Mouse (Mus musculus) hindbrain, embryonic 12.5 days (tissue): ENCODE data around the gene Slc28a2. TPM values are rescaled to one million over a fixed set of nuclear protein-coding genes. Genes with fewer than 3 reads are reported as not detected.
"Not testable (repeated sequence)": the region's sequence is repeated elsewhere in the genome, so short reads cannot be mapped to it uniquely, and the experiment has no call there.

ENCODE experiments used
- ATAC-seq: fragments of 200-750 bp; cut with Nextera tagmentation; 2 replicates; pipeline ENCODE4 v1.8.0; 2017; ENCODE audit warnings: moderate TSS enrichment; ENCODE audit not compliant: low FRiP score
- H3K27ac ChIP-seq: fragments of 300-500 bp; sonication (generic); 2 replicates; pipeline ENCODE4 v1.5.1; 2016; ENCODE audit warnings: mild to moderate bottlenecking
- H3K27me3 ChIP-seq: fragments of 300-500 bp; sonication (generic); 2 replicates; pipeline ENCODE4 v1.6.1; 2016; ENCODE audit warnings: mild to moderate bottlenecking
- H3K36me3 ChIP-seq: fragments of 300-500 bp; sonication (generic); 2 replicates; pipeline ENCODE4 v1.6.1; 2016; ENCODE audit warnings: mild to moderate bottlenecking
- H3K4me1 ChIP-seq: fragments of 300-500 bp; sonication (generic); 2 replicates; pipeline ENCODE4 v1.6.1; 2016
- H3K4me2 ChIP-seq: fragments of 300-500 bp; sonication (generic); replicated peaks from 2 replicates; pipeline ENCODE4 v1.6.1; 2016; ENCODE audit warnings: mild to moderate bottlenecking
- H3K4me3 ChIP-seq: fragments of 300-500 bp; sonication (generic); 2 replicates; pipeline ENCODE4 v1.5.1; 2016; ENCODE audit warnings: mild to moderate bottlenecking
- H3K9ac ChIP-seq: fragments of 300-500 bp; sonication (generic); 2 replicates; pipeline ENCODE4 v1.6.1; 2016; ENCODE audit warnings: mild to moderate bottlenecking, moderate library complexity
- H3K9me3 ChIP-seq: fragments of 300-500 bp; sonication (generic); replicated peaks from 2 replicates; pipeline ENCODE4 v1.6.1; 2016; ENCODE audit warnings: mild to moderate bottlenecking
- WGBS: fragments of 180-500 bp; shearing (Covaris S2); methylation state at CpG from one replicate; pipeline ENCODE4 v1.1.7; 2016; 5-methylcytosine and 5-hydroxymethylcytosine counted together
- polyA plus RNA-seq: library from polyadenylated mRNA; unstranded; fragments of >200 nt; fragmentation: Nextera tagmentation; extraction: Ambion mirVana; gene quantifications from 2 replicates; pipeline ENCODE4 v1.2.1, GENCODE M21; 2016

Slc28a2 gene
- polyA plus RNA-seq, 1 experiment from 2014 or later, result 0.15 TPM

DNA sequence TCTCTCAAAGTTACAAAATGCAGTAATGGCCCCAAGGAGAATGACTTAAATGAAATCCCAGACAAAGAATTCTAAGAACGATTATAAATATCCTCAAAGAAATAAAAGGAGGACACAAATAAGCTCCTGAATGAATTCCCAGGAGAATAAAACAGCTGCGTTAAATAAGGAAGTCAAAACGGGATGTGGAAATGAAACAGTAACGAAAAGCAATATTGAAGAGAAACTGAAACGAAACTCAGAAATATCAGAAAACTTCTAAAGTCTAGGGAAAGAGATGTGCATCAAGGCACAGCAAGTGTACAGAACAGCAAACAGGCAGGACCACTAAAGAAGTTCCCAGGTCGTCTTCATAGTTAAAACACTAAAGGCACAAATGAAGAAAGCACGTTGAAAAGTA is 17.3 kb upstream of the Slc28a2 start:
- Histone ChIP-seq H3K4me2 (no peak overlapping the region), H3K27me3 (no peaks in the 10 kb centered on the region), H3K9ac (no peak overlapping the region), H3K4me3 (no peak overlapping the region), H3K9me3 (no peaks in the 10 kb centered on the region), H3K27ac (no peak overlapping the region), H3K36me3 (no peaks in the 10 kb centered on the region), H3K4me1 (no peaks in the 10 kb centered on the region)
- 81% methylated on average over 7 of the region's 7 CpGs for WGBS
- ATAC-seq, result no peak

DNA sequence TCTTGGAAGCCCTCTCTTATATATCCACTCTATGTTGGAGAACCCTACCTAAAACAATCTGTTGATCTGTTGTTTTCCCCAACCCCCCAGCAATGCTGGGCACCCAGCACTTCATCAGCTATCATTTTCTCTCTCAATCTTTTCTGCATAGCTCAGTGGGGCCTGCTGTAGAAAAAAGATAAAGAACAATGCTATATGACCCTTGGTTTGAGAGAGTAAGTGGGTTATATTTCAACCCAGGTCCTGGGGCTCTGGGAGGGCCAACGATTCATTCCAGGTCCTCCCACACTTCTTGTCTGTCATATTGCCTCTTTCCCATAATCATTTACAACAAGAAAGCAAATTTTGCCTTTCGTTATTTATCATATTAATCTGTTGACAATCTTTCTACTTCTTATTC is 368 bp downstream of the Slc28a2 start:
- WGBS, result 91% methylated on average over 2 of the region's 2 CpGs
- not testable (repeated sequence) for H3K4me3 ChIP-seq, H3K9ac ChIP-seq, H3K4me1 ChIP-seq, H3K36me3 ChIP-seq, H3K27me3 ChIP-seq, ATAC-seq, H3K27ac ChIP-seq, H3K4me2 ChIP-seq, H3K9me3 ChIP-seq

DNA sequence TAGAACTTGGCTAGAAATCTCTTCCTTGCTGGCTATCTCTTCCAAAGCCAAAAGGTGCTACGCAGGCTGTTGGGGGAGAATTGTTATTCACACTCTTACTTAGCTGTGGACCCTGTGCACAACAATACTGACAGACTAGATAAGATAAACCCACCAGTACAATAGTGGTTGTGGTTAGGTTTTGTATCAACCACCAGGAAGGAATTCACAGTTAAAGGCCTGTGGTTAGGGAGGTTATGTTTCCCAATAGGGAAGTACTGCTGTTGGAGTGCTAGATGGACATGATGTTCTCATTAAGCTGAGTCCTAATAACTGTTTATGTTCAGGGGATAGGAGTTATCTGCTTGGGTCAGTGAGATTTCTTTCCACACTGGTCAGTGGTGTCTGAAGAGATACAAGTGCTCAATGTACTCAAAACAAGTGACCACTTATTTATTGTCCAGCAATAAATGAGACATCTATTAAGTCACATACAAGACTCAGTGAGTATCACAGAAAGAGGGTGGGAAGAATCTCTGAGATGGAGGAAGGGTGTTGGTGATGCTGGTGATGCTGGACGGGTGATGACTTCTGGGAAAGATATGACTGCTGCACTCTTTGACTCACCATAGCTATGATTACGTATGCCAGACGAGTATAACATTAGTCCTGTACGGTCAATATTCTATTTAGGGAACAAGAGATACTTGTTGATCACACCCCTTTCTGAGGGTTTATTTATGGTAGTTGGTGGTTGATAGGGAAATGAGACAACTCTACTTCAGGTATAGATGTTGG is 12.6 kb downstream of the Slc28a2 start:
- H3K9me3 ChIP-seq, H3K4me3 ChIP-seq, H3K9ac ChIP-seq, ATAC-seq, H3K36me3 ChIP-seq, H3K4me2 ChIP-seq, H3K27me3 ChIP-seq, H3K27ac ChIP-seq, H3K4me1 ChIP-seq: not testable (repeated sequence)
- WGBS, result 92% methylated on average over 5 of the region's 5 CpGs

- not testable (repeated sequence) for H3K4me1 ChIP-seq, H3K27me3 ChIP-seq, H3K36me3 ChIP-seq, H3K4me3 ChIP-seq, ATAC-seq, H3K4me2 ChIP-seq, H3K27ac ChIP-seq, H3K9me3 ChIP-seq, H3K9ac ChIP-seq
- 11% methylated on average over 1 of the region's 3 CpGs for WGBS
These were observed 14.2 kb downstream of the Slc28a2 start for GRCm38 (mm10) chr2:122440521-122440920.

DNA sequence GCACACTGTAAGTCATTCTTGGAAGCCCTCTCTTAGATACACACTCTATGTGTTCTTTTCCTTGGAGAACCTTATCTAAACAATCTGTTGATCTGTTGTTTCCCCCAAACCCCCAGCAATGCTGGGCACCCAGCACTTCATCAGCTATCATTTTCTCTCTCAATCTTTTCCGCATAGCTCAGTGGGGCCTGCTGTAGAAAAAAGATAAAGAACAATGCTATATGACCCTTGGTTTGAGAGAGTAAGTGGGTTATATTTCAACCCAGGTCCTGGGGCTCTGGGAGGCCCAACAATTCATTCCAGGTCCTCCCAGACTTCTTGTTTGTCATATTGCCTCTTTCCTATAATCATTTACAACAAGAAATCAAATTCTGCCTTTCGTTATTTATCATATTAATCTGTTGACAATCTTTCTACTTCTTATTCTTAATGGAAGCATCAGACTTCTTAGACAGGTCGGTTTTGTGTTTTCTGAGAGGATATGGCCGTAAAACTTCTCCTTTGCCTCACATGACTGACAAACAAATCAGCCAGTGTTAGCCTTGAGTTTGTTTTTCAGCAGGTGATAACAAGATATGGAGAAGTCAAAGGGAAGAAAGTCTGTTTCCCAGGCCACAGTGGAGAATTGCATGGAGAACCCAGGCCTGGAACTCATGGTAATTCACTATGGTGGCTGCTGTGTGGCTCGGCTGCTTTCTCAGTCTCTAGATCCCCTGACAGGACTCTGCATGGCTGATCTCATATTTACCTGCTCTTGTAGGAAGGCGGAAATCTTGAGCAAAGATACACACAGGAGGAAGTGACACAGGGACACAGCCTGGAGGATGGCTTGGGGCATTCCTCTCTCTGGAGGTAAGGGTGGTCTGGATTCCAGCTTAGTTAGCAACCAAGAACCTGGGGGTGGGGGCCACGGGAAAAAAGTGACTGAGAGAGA is 15.0 kb downstream of the Slc28a2 start:
- Histone ChIP-seq H3K27ac (no peak overlapping the region), H3K27me3 (no peaks in the 10 kb centered on the region), H3K36me3 (no peaks in the 10 kb centered on the region), H3K9me3 (no peaks in the 10 kb centered on the region), H3K4me2 (no peak overlapping the region), H3K4me3 (no peak overlapping the region), H3K9ac (no peak overlapping the region), H3K4me1 (no peaks in the 10 kb centered on the region)
- 84% methylated on average over 7 of the region's 7 CpGs for WGBS
- no peak for ATAC-seq

GRCm38 (mm10) chr2:122450351-122450750 is 24.1 kb downstream of the Slc28a2 start:
- Histone ChIP-seq H3K4me2 (no peak overlapping the region), H3K9ac (no peak overlapping the region), H3K36me3 (no peaks in the 10 kb centered on the region), H3K9me3 (no peaks in the 10 kb centered on the region), H3K4me3 (no peak overlapping the region), H3K4me1 (no peaks in the 10 kb centered on the region), H3K27me3 (no peaks in the 10 kb centered on the region), H3K27ac (no peak overlapping the region)
- 92% methylated on average over 4 of the region's 4 CpGs for WGBS
- ATAC-seq, result no peak

- no peak overlapping the region for H3K27ac ChIP-seq
- H3K4me1 ChIP-seq, result no peaks in the 10 kb centered on the region
- H3K9ac ChIP-seq, result no peak overlapping the region
- ATAC-seq, result no peak
- H3K4me3 ChIP-seq, result no peak overlapping the region
- no peak overlapping the region for H3K4me2 ChIP-seq
- no peaks in the 10 kb centered on the region for H3K9me3 ChIP-seq
- no peaks in the 10 kb centered on the region for H3K36me3 ChIP-seq
- no peaks in the 10 kb centered on the region for H3K27me3 ChIP-seq
- WGBS, result 70% methylated on average over 2 of the region's 2 CpGs
These were observed 26.1 kb downstream of the Slc28a2 start for GRCm38 (mm10) chr2:122452426-122452825.

- no peak for ATAC-seq
- Histone ChIP-seq H3K4me3 (peak overlapping the region; percentile 53), H3K4me1 (peaks cover 5% of the 10 kb centered on the region), H3K36me3 (no peaks in the 10 kb centered on the region), H3K27me3 (0 out of 2 replicates have a peak, but pooled peaks cover 3% of the 10 kb centered on the region), H3K27ac (no peak overlapping the region), H3K9me3 (no peaks in the 10 kb centered on the region), H3K9ac (peak overlapping the region; percentile 53), H3K4me2 (peak overlapping the region; percentile 85)
- WGBS, result 31% methylated on average over 11 of the region's 11 CpGs
These were observed 40.6 kb downstream of the Slc28a2 start for GRCm38 (mm10) chr2:122466901-122467300.

DNA sequence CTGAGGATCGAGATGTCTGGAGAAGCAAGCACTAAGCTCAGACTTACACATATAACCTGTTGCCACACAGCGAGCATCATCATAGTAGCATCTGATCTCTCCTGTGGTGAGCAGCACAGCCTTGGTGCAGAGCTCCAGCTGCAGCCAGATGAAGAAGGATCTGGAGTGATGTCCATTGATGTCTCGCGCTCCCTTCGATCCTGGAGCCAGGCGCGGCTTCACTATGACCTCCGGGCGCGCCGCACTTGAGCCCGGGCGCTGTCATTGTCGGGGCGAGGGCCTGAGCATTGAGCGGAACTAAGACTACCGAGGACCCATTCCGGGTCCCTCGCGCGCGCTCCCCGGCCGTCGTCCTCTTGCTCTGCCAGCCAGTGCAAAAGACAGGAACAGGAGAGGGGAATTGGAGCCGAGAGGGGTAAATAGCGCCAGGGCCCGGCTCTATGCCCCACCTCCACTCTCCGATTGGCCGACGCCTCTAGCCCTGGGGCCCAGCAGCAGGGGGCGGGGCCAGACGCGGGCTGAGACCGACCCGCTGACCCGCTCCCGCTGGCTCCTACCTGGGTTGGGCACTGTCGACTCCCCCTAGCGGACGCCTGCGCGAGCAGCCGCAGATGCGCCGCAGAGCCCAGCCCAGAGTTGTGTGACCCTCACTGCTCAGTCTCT is 41.2 kb downstream of the Slc28a2 start:
- Histone ChIP-seq H3K4me2 (peak overlapping the region; percentile 85), H3K4me3 (peak overlapping the region; percentile 53), H3K27me3 (0 out of 2 replicates have a peak, but pooled peaks cover 3% of the 10 kb centered on the region), H3K9me3 (no peaks in the 10 kb centered on the region), H3K4me1 (peaks cover 5% of the 10 kb centered on the region), H3K27ac (no peak overlapping the region), H3K36me3 (no peaks in the 10 kb centered on the region), H3K9ac (peak overlapping the region; percentile 53)
- ATAC-seq, result peak; percentile 100
- WGBS, result 1% methylated on average over 41 of the region's 46 CpGs

- Histone ChIP-seq H3K9me3 (no peaks in the 10 kb centered on the region), H3K36me3 (no peaks in the 10 kb centered on the region), H3K27ac (no peak overlapping the region), H3K4me1 (peaks cover 5% of the 10 kb centered on the region), H3K4me3 (no peak overlapping the region), H3K9ac (no peak overlapping the region), H3K4me2 (no peak overlapping the region), H3K27me3 (0 out of 2 replicates have a peak, but pooled peaks cover 3% of the 10 kb centered on the region)
- WGBS, result 92% methylated on average over 3 of the region's 3 CpGs
- no peak for ATAC-seq
These were observed 42.9 kb downstream of the Slc28a2 start for GRCm38 (mm10) chr2:122469221-122469620.

- no peaks in the 10 kb centered on the region for H3K36me3 ChIP-seq
- no peak overlapping the region for H3K9ac ChIP-seq
- no peak overlapping the region for H3K4me3 ChIP-seq
- H3K27me3 ChIP-seq, result no peaks in the 10 kb centered on the region
- H3K27ac ChIP-seq, result no peak overlapping the region
- no peak for ATAC-seq
- no peak overlapping the region for H3K4me2 ChIP-seq
- H3K4me1 ChIP-seq, result no peaks in the 10 kb centered on the region
- H3K9me3 ChIP-seq, result no peaks in the 10 kb centered on the region
These were observed 50.3 kb downstream of the Slc28a2 start for GRCm38 (mm10) chr2:122476585-122476984.

DNA sequence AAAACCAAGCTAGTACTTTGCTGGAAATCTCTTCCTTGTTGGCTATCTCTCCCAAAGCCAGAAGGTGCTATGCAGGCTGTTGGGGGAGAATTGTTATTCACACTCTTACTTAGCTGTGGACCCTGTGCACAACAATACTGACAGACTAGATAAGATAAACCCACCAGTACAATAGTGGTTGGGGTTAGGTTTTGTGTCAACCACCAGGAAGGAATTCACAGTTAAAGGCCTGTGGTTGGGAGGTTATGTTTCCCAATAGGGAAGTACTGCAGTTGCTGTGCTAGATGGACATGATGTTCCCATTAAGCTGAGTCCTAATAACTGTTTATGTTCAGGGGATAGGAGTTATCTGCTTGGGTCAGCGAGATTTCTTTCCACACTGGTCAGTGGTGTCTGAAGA is 57.5 kb downstream of the Slc28a2 start:
- H3K4me2 ChIP-seq, H3K9ac ChIP-seq, H3K4me3 ChIP-seq, H3K9me3 ChIP-seq, H3K27me3 ChIP-seq, H3K36me3 ChIP-seq, H3K4me1 ChIP-seq, H3K27ac ChIP-seq, ATAC-seq: not testable (repeated sequence)
- 82% methylated on average over 1 of the region's 1 CpGs for WGBS
